Mouse (Mus musculus) granulocyte monocyte progenitor cell, adult 5-6 weeks (primary cell): ENCODE results near the gene Tmem101. TPM values are rescaled to one million over a fixed set of nuclear protein-coding genes. Genes with fewer than 3 reads are reported as not detected.

Experiments used
- total RNA-seq, 2 experiments: library from RNA; stranded (forward) in 1 of 2; stranded (reverse) in 1 of 2; fragments of 200-712, 200-1000 nt in 1 of 2; fragments of >200 nt in 1 of 2; fragmentation: Nextera tagmentation in 1 of 2; gene quantifications; 2 replicates each; pipeline ENCODE4 v1.2.3; 2014 to 2017

Tmem101 gene
- total RNA-seq, 2 experiments from 2014 or later, result 19.4 to 32.0 TPM

Other genes starting within 250 kb of the Tmem101 start
- gene Sost, start 189.4 kb downstream of the Tmem101 start, total RNA-seq (2014; fragmentation: Nextera tagmentation), result not detected in 2 replicates
- not detected in 2 replicates for gene Sost, start 189.4 kb downstream of the Tmem101 start, total RNA-seq (2017)
- not detected in 2 replicates for gene Cfap97d1, start 172.1 kb downstream of the Tmem101 start, total RNA-seq (2014; fragmentation: Nextera tagmentation)
- gene Cfap97d1, start 172.1 kb downstream of the Tmem101 start, total RNA-seq (2017), result not detected in 2 replicates
- gene Dusp3, start 169.4 kb downstream of the Tmem101 start, total RNA-seq (2014; fragmentation: Nextera tagmentation), result 3.9 and 4.3 TPM in 2 replicates
- 0.95 and 1.1 TPM in 2 replicates for gene Dusp3, start 169.4 kb downstream of the Tmem101 start, total RNA-seq (2017)
- gene Mpp3, start 127.9 kb downstream of the Tmem101 start, total RNA-seq (2014; fragmentation: Nextera tagmentation), result not detected in 2 replicates
- not detected in 2 replicates for gene Mpp3, start 127.9 kb downstream of the Tmem101 start, total RNA-seq (2017)
- gene Cd300lg, start 114.9 kb downstream of the Tmem101 start, total RNA-seq (2014; fragmentation: Nextera tagmentation), result 0.26 and 1.1 TPM in 2 replicates
- 0.36 and 2.0 TPM in 2 replicates for gene Cd300lg, start 114.9 kb downstream of the Tmem101 start, total RNA-seq (2017)
- not detected in 2 replicates for gene Mpp2, start 67.9 kb downstream of the Tmem101 start, total RNA-seq (2014; fragmentation: Nextera tagmentation)
- gene Mpp2, start 67.9 kb downstream of the Tmem101 start, total RNA-seq (2017), result 0.04 TPM in 1 of 2 replicates, not detected in the other
- gene Ppy, start 55.1 kb downstream of the Tmem101 start, total RNA-seq (2014; fragmentation: Nextera tagmentation), result not detected in 2 replicates
- gene Ppy, start 55.1 kb downstream of the Tmem101 start, total RNA-seq (2017), result not detected in 2 replicates
- gene Pyy, start 48.6 kb downstream of the Tmem101 start, total RNA-seq (2014; fragmentation: Nextera tagmentation), result not detected in 2 replicates
- gene Pyy, start 48.6 kb downstream of the Tmem101 start, total RNA-seq (2017), result not detected in 2 replicates
- not detected in 2 replicates for gene Nags, start 10.9 kb downstream of the Tmem101 start, total RNA-seq (2014; fragmentation: Nextera tagmentation)
- gene Nags, start 10.9 kb downstream of the Tmem101 start, total RNA-seq (2017), result 0.04 TPM in 1 of 2 replicates, not detected in the other
- gene Lsm12, start 28.9 kb upstream of the Tmem101 start, total RNA-seq (2014; fragmentation: Nextera tagmentation), result 109 and 123 TPM in 2 replicates
- 67.6 and 77.7 TPM in 2 replicates for gene Lsm12, start 28.9 kb upstream of the Tmem101 start, total RNA-seq (2017)
- gene G6pc3, start 33.2 kb upstream of the Tmem101 start, total RNA-seq (2014; fragmentation: Nextera tagmentation), result 144 TPM in 2 replicates
- gene G6pc3, start 33.2 kb upstream of the Tmem101 start, total RNA-seq (2017), result 61.1 and 61.6 TPM in 2 replicates
- gene Hdac5, start 73.8 kb upstream of the Tmem101 start, total RNA-seq (2014; fragmentation: Nextera tagmentation), result 28.5 and 33.5 TPM in 2 replicates
- gene Hdac5, start 73.8 kb upstream of the Tmem101 start, total RNA-seq (2017), result 15.8 and 26.3 TPM in 2 replicates
- 26.7 and 28.6 TPM in 2 replicates for gene BC030867, start 92.5 kb upstream of the Tmem101 start, total RNA-seq (2014; fragmentation: Nextera tagmentation)
- gene BC030867, start 92.5 kb upstream of the Tmem101 start, total RNA-seq (2017), result 5.6 and 8.6 TPM in 2 replicates
- 1.1 and 3.4 TPM in 2 replicates for gene Asb16, start 112.3 kb upstream of the Tmem101 start, total RNA-seq (2014; fragmentation: Nextera tagmentation)
- 0.17 and 0.31 TPM in 2 replicates for gene Asb16, start 112.3 kb upstream of the Tmem101 start, total RNA-seq (2017)
- 22.7 and 34.6 TPM in 2 replicates for gene Tmub2, start 128.5 kb upstream of the Tmem101 start, total RNA-seq (2014; fragmentation: Nextera tagmentation)
- gene Tmub2, start 128.5 kb upstream of the Tmem101 start, total RNA-seq (2017), result 17.2 and 32.6 TPM in 2 replicates
- gene Atxn7l3, start 140.2 kb upstream of the Tmem101 start, total RNA-seq (2014; fragmentation: Nextera tagmentation), result 20.0 and 28.7 TPM in 2 replicates
- gene Atxn7l3, start 140.2 kb upstream of the Tmem101 start, total RNA-seq (2017), result 20.0 and 27.1 TPM in 2 replicates
- 56.3 and 73.8 TPM in 2 replicates for gene Ubtf, start 163.3 kb upstream of the Tmem101 start, total RNA-seq (2014; fragmentation: Nextera tagmentation)
- 148 and 164 TPM in 2 replicates for gene Ubtf, start 163.3 kb upstream of the Tmem101 start, total RNA-seq (2017)
- not detected in 2 replicates for gene Slc4a1, start 209.8 kb upstream of the Tmem101 start, total RNA-seq (2014; fragmentation: Nextera tagmentation)
- gene Slc4a1, start 209.8 kb upstream of the Tmem101 start, total RNA-seq (2017), result under 0.01 and 1.6 TPM in 2 replicates
- not detected in 2 replicates for gene Rundc3a, start 237.0 kb upstream of the Tmem101 start, total RNA-seq (2014; fragmentation: Nextera tagmentation)
- gene Rundc3a, start 237.0 kb upstream of the Tmem101 start, total RNA-seq (2017), result not detected in 2 replicates